Mouse (Mus musculus): Measurements from ENCODE around the gene Clk1. TPM values are rescaled to one million over a fixed set of nuclear protein-coding genes. Genes with fewer than 3 reads are reported as not detected.

The Clk1 gene
- total RNA-seq, 2 experiments from 2014 or later = 1,350 to 1,532 TPM

GRCm38 (mm10) chr1:58364551-58364950 lies 59.3 kb downstream of the Clk1 start:
- no peak for ATAC-seq (replicated peaks; ENCODE audit: low FRiP score, poor library complexity, severe bottlenecking)

GRCm38 (mm10) chr1:58362296-58362695 lies 61.6 kb downstream of the Clk1 start:
- ATAC-seq (replicated peaks; ENCODE audit: low FRiP score, poor library complexity, severe bottlenecking) = no peak

Other genes starting within 250 kb of the Clk1 start
- gene Aox4, start 213.7 kb downstream of the Clk1 start, total RNA-seq (2015; ENCODE audit: low replicate concordance) = not detected in 2 replicates
- gene Aox4, start 213.7 kb downstream of the Clk1 start, total RNA-seq (2017; ENCODE audit: low replicate concordance) = not detected in 2 replicates
- gene Aox2, start 145.7 kb downstream of the Clk1 start, total RNA-seq (2015; ENCODE audit: low replicate concordance) = not detected in 2 replicates
- not detected in 2 replicates for gene Aox2, start 145.7 kb downstream of the Clk1 start, total RNA-seq (2017; ENCODE audit: low replicate concordance)
- gene Bzw1, start 31.2 kb downstream of the Clk1 start, total RNA-seq (2015; ENCODE audit: low replicate concordance) = 53.8 and 57.5 TPM in 2 replicates
- gene Bzw1, start 31.2 kb downstream of the Clk1 start, total RNA-seq (2017; ENCODE audit: low replicate concordance) = 43.8 and 48.4 TPM in 2 replicates
- gene Nif3l1, start 21.1 kb upstream of the Clk1 start, total RNA-seq (2015; ENCODE audit: low replicate concordance) = 0.77 and 13.4 TPM in 2 replicates
- gene Nif3l1, start 21.1 kb upstream of the Clk1 start, total RNA-seq (2017; ENCODE audit: low replicate concordance) = 5.0 and 8.9 TPM in 2 replicates
- 15.6 and 18.4 TPM in 2 replicates for gene Ppil3, start 21.4 kb upstream of the Clk1 start, total RNA-seq (2015; ENCODE audit: low replicate concordance)
- gene Ppil3, start 21.4 kb upstream of the Clk1 start, total RNA-seq (2017; ENCODE audit: low replicate concordance) = 7.2 and 13.4 TPM in 2 replicates
- 9.6 and 9.8 TPM in 2 replicates for gene Orc2, start 81.0 kb upstream of the Clk1 start, total RNA-seq (2015; ENCODE audit: low replicate concordance)
- gene Orc2, start 81.0 kb upstream of the Clk1 start, total RNA-seq (2017; ENCODE audit: low replicate concordance) = 21.9 and 22.0 TPM in 2 replicates
- gene Fam126b, start 162.3 kb upstream of the Clk1 start, total RNA-seq (2015; ENCODE audit: low replicate concordance) = 3.8 and 5.4 TPM in 2 replicates
- 4.7 and 4.9 TPM in 2 replicates for gene Fam126b, start 162.3 kb upstream of the Clk1 start, total RNA-seq (2017; ENCODE audit: low replicate concordance)
- 42.4 and 43.4 TPM in 2 replicates for gene Ndufb3, start 162.3 kb upstream of the Clk1 start, total RNA-seq (2015; ENCODE audit: low replicate concordance)
- gene Ndufb3, start 162.3 kb upstream of the Clk1 start, total RNA-seq (2017; ENCODE audit: low replicate concordance) = 8.7 and 18.5 TPM in 2 replicates

Measured in erythroblast, adult 5-6 weeks (primary cell).